Mouse (Mus musculus) testis, adult 2 months (tissue): ENCODE measurements at regions not wholly inside any gene's neighbourhood (a gene's known extent, or its start where the extent isn't known, plus 50 kb on each side); places are given as distances from the start of the nearest gene placed in this dataset.

Experiments
- CTCF ChIP-seq: fragments of 200-500 bp; IDR thresholded peaks from 2 replicates; pipeline ENCODE4 v1.5.1; 2012; ENCODE audit warnings: low read depth, mild to moderate bottlenecking, inconsistent platforms, low read length, moderate library complexity; ENCODE audit not compliant: control insufficient read depth, insufficient read depth, insufficient replicate concordance
- POLR2A ChIP-seq: fragments of 200-500 bp; IDR thresholded peaks from 2 replicates; pipeline ENCODE4 v1.6.1; 2012; ENCODE audit warnings: low read depth, mild to moderate bottlenecking, inconsistent platforms, low read length, moderate library complexity; ENCODE audit not compliant: control insufficient read depth

DNA sequence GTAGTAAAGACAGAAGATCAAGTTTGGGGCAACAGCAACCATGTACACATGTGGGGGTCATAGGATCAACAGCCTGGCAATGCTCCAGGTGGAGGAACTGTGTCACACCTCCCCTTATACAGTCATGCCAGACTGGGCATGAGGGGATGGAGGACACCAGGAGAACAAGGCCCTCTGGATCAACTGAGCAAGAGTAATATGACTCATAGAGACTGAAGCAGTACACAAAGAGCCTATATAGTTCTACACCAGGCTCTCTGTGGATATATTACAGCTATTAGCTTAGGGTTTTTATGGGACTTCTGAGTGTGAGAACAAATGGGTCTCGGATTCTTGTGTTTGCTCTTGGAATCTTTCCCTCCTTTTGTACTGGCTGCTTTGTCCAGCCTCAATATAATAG lies 57.9 kb upstream of the Ifngr1 start:
- TF ChIP-seq CTCF (no peak), POLR2A (no peak)
